Mouse (Mus musculus): ENCODE data around the gene Ttll11.
A peak's percentile ranks its signal among the peaks of the same experiment; 100 is the strongest.

Gene Ttll11

GRCm38 (mm10) chr2:35767834-35768537 lies 211.7 kb downstream of the Ttll11 start:
- no peak for DNase-seq (ENCODE audit: extremely low spot score)

- DNase-seq (ENCODE audit: extremely low spot score): no peak
These were observed 215.4 kb downstream of the Ttll11 start for GRCm38 (mm10) chr2:35764328-35764727.

GRCm38 (mm10) chr2:35763818-35764217 lies 215.9 kb downstream of the Ttll11 start:
- DNase-seq (ENCODE audit: extremely low spot score): no peak

- no peak for DNase-seq (ENCODE audit: extremely low spot score)
These were observed 218.3 kb downstream of the Ttll11 start for GRCm38 (mm10) chr2:35761458-35761857.

GRCm38 (mm10) chr2:35760867-35761266 lies 218.8 kb downstream of the Ttll11 start:
- DNase-seq (ENCODE audit: extremely low spot score): no peak

- DNase-seq (ENCODE audit: extremely low spot score): no peak
These were observed 219.4 kb downstream of the Ttll11 start for GRCm38 (mm10) chr2:35760352-35760751.

GRCm38 (mm10) chr2:35756467-35756866 lies 223.2 kb downstream of the Ttll11 start:
- no peak for DNase-seq (ENCODE audit: extremely low spot score)

GRCm38 (mm10) chr2:35751781-35752505 lies 227.8 kb downstream of the Ttll11 start:
- DNase-seq (ENCODE audit: extremely low spot score): no peak

GRCm38 (mm10) chr2:35750533-35751141 lies 229.1 kb downstream of the Ttll11 start:
- no peak for DNase-seq (ENCODE audit: extremely low spot score)

GRCm38 (mm10) chr2:35747371-35748035 lies 232.2 kb downstream of the Ttll11 start:
- DNase-seq (ENCODE audit: extremely low spot score): no peak

GRCm38 (mm10) chr2:35746638-35747037 lies 233.1 kb downstream of the Ttll11 start:
- DNase-seq (ENCODE audit: extremely low spot score): no peak

GRCm38 (mm10) chr2:35745876-35746275 lies 233.8 kb downstream of the Ttll11 start:
- no peak for DNase-seq (ENCODE audit: extremely low spot score)

- DNase-seq (ENCODE audit: extremely low spot score): no peak
These were observed 240.0 kb downstream of the Ttll11 start for GRCm38 (mm10) chr2:35739669-35740254.

- no peak for DNase-seq (ENCODE audit: extremely low spot score)
These were observed 242.2 kb downstream of the Ttll11 start for GRCm38 (mm10) chr2:35737467-35738027.

GRCm38 (mm10) chr2:35736061-35736460 lies 243.7 kb downstream of the Ttll11 start:
- DNase-seq (ENCODE audit: extremely low spot score): no peak

GRCm38 (mm10) chr2:35735001-35735400 lies 244.7 kb downstream of the Ttll11 start:
- DNase-seq (ENCODE audit: extremely low spot score): no peak

GRCm38 (mm10) chr2:35731671-35732449 lies 247.9 kb downstream of the Ttll11 start:
- no peak for DNase-seq (ENCODE audit: extremely low spot score)

GRCm38 (mm10) chr2:35729077-35730065 lies 250.3 kb downstream of the Ttll11 start:
- peak; percentile 74 for DNase-seq (ENCODE audit: extremely low spot score)

- DNase-seq (ENCODE audit: extremely low spot score): no peak
These were observed 251.1 kb downstream of the Ttll11 start for GRCm38 (mm10) chr2:35728633-35729032.

GRCm38 (mm10) chr2:35723691-35724090 lies 256.0 kb downstream of the Ttll11 start:
- no peak for DNase-seq (ENCODE audit: extremely low spot score)

All from embryo, embryonic 9.5 days (tissue).